Mouse (Mus musculus): ENCODE measurements around the gene Mapt.

DNA sequence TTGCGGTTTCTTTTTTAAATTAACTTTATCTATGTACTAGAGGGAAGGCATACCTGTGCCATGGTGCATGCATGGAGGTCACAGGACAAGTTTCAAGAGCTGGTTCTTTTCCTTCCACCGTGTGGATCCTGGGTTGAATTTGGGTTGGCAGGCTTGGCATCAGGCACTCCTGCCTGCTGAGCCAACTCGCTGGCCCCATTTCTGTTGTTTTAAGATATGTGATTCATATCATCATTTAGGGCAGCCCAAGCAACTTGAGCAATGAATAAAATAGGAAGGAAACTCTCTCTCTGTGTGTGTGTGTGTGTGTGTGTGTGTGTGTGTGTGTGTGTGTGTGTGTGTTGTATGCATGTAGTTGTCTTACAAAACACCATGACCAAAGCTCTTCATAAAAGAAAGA is 49.0 kb upstream of the Mapt start:
- TF ChIP-seq POLR2A (IDR thresholded peaks at IDR 0.05; ENCODE audit: borderline replicate concordance, extremely low read depth, low read depth, low read length) (no peak), CTCF (IDR thresholded peaks at IDR 0.05; ENCODE audit: insufficient read depth, low read length) (no peak)
